In genomic region chr8:116798981-116799380, GRCm38 (mm10) we compare ENCODE assay signal across 16 mouse cellular contexts.
DNase-seq lines count a peak whose midpoint lies in the region; ATAC-seq and TF ChIP-seq lines count a peak whose summit lies in the region.
"Had no signal": no experiment of that assay in that cellular context is flagged by ENCODE, and none has a peak within 500 bp of the region (broad histone marks: within the 10 kb centered on the region; RNA-seq: fewer than 3 reads in every experiment).

No protein-coding gene starts in this region.

- no peak overlapping the region for H3K4me2 ChIP-seq in intestine, postnatal 0 days (replicated peaks; ENCODE audit: low read depth)
- H3K4me2 ChIP-seq in intestine, embryonic 16.5 days (ENCODE audit: low read depth, low read length): no peak overlapping the region
- H3K4me2 ChIP-seq in stomach, postnatal 0 days (replicated peaks; ENCODE audit: low read depth): no peak overlapping the region
- H3K4me2 ChIP-seq: embryonic facial prominence, embryonic 15.5 days; limb, embryonic 13.5 days; midbrain, embryonic 11.5 days had no signal

- no peaks in the 10 kb centered on the region for H3K36me3 ChIP-seq in intestine, postnatal 0 days (ENCODE audit: control insufficient read depth, insufficient read depth)
- no peaks in the 10 kb centered on the region for H3K36me3 ChIP-seq in intestine, embryonic 16.5 days (ENCODE audit: control insufficient read depth, insufficient read depth, low read length)
- H3K36me3 ChIP-seq in ES-E14 (ENCODE audit: control insufficient read depth, insufficient read depth, low read length, poor library complexity, severe bottlenecking): no peaks in the 10 kb centered on the region
- H3K36me3 ChIP-seq in stomach, postnatal 0 days (ENCODE audit: control insufficient read depth, insufficient read depth, low read length): no peaks in the 10 kb centered on the region
- H3K36me3 ChIP-seq: embryonic facial prominence, embryonic 15.5 days; limb, embryonic 13.5 days had no signal

- TF ChIP-seq EP300 in stomach, postnatal 0 days (optimal IDR thresholded peaks at IDR 0.05): no peak

- in situ Hi-C loops in ES-E14 (cut with MboI; ENCODE audit: low sequenced_read_pairs in 2 of 2, unreplicated experiment in 2 of 2): no loop called here

- no peak for ATAC-seq in intestine, postnatal 0 days
- ATAC-seq in intestine, embryonic 16.5 days: no peak
- no peak for ATAC-seq in stomach, postnatal 0 days (ENCODE audit: low FRiP score, low TSS enrichment)
- ATAC-seq: activated CD4-positive, CD25-positive, alpha-beta regulatory T cell, adult 4 months; forebrain, embryonic 14.5 days had no signal

- peaks cover 4% of the 10 kb centered on the region; the same call in 1 of the 2 replicates for H3K9me3 ChIP-seq in intestine, postnatal 0 days (ENCODE audit: control insufficient read depth)
- H3K9me3 ChIP-seq in intestine, embryonic 16.5 days (ENCODE audit: control insufficient read depth, low read length): 0 out of 2 replicates have a peak, but pooled peaks cover 3% of the 10 kb centered on the region
- H3K9me3 ChIP-seq in ES-E14 (ENCODE audit: control insufficient read depth, insufficient read depth, low read depth, low read length): no peaks in the 10 kb centered on the region
- H3K9me3 ChIP-seq in stomach, postnatal 0 days (ENCODE audit: control insufficient read depth, low read length): no peaks in the 10 kb centered on the region
- H3K9me3 ChIP-seq: embryonic facial prominence, embryonic 15.5 days had no signal

- WGBS in intestine, postnatal 0 days: 97% methylated on average over 4 of the region's 4 CpGs
- 94% methylated on average over 4 of the region's 4 CpGs for WGBS in intestine, embryonic 16.5 days
- WGBS in stomach, postnatal 0 days: 88% methylated on average over 4 of the region's 4 CpGs

- TF ChIP-seq CTCF in intestine, postnatal 0 days (IDR thresholded peaks at IDR 0.05; ENCODE audit: low read depth): peak; percentile 31
- TF ChIP-seq CTCF in stomach, postnatal 0 days (IDR thresholded peaks at IDR 0.05; ENCODE audit: low read depth): peak; percentile 34

- no peak overlapping the region for H3K27ac ChIP-seq in intestine, postnatal 0 days (ENCODE audit: low read depth, low read length)
- no peak overlapping the region for H3K27ac ChIP-seq in intestine, embryonic 16.5 days (ENCODE audit: low read length)
- no peak overlapping the region for H3K27ac ChIP-seq in ES-E14 (ENCODE audit: insufficient read depth, low read depth, low read length, poor library complexity, severe bottlenecking)
- no peak overlapping the region for H3K27ac ChIP-seq in stomach, postnatal 0 days (replicated peaks)
- H3K27ac ChIP-seq: embryonic facial prominence, embryonic 15.5 days; limb, embryonic 13.5 days had no signal

- DNase-seq in retina, postnatal 1 day: peak; percentile 17
- DNase-seq in retina, embryonic 14.5 days (ENCODE audit: low spot score): no peak
- DNase-seq in ES-E14 (ENCODE audit: low read depth, low spot score): peak; percentile 77
- DNase-seq in stomach, postnatal 0 days (ENCODE audit: low spot score): no peak
- no peak for DNase-seq in layer of hippocampus, adult 18-20 months (ENCODE audit: low spot score in 2 of 2)
- DNase-seq: cerebellum, adult 11 months; heart, postnatal 36 days; kidney, postnatal 25 days; lung, postnatal 14 days had no signal

- H3K27me3 ChIP-seq in intestine, postnatal 0 days (replicated peaks; ENCODE audit: control insufficient read depth, insufficient read depth, low read length): no peaks in the 10 kb centered on the region
- no peaks in the 10 kb centered on the region for H3K27me3 ChIP-seq in intestine, embryonic 16.5 days (replicated peaks; ENCODE audit: control insufficient read depth, insufficient read depth, low read length)
- no peaks in the 10 kb centered on the region for H3K27me3 ChIP-seq in stomach, postnatal 0 days (ENCODE audit: control insufficient read depth, insufficient read depth, low read length)
- H3K27me3 ChIP-seq: embryonic facial prominence, embryonic 15.5 days; limb, embryonic 13.5 days had no signal

- H3K4me3 ChIP-seq in intestine, postnatal 0 days (ENCODE audit: low read depth, low read length): no peak overlapping the region
- no peak overlapping the region for H3K4me3 ChIP-seq in intestine, embryonic 16.5 days (ENCODE audit: low read length)
- H3K4me3 ChIP-seq in ES-E14 (ENCODE audit: insufficient read depth in 1 of 2, low read depth in 1 of 2, low read length in 2 of 2, poor library complexity in 1 of 2, severe bottlenecking in 1 of 2): no peak overlapping the region
- H3K4me3 ChIP-seq in stomach, postnatal 0 days (ENCODE audit: low read depth, low read length): no peak overlapping the region
- H3K4me3 ChIP-seq: embryonic facial prominence, embryonic 15.5 days; limb, embryonic 13.5 days had no signal

- no peaks in the 10 kb centered on the region for H3K4me1 ChIP-seq in intestine, postnatal 0 days (replicated peaks; ENCODE audit: control insufficient read depth, insufficient read depth, low read length)
- 0 out of 2 replicates have a peak, but pooled peaks cover under 1% of the 10 kb centered on the region for H3K4me1 ChIP-seq in intestine, embryonic 16.5 days (ENCODE audit: control insufficient read depth, insufficient read depth, low read length)
- H3K4me1 ChIP-seq in ES-E14 (ENCODE audit: control insufficient read depth in 2 of 2, insufficient read depth in 2 of 2, low read length in 2 of 2, poor library complexity in 1 of 2): peaks cover 0 to 2% of the 10 kb centered on the region in 2 experiments; a peak in 1 of 4 replicates
- H3K4me1 ChIP-seq in stomach, postnatal 0 days (replicated peaks; ENCODE audit: control insufficient read depth, insufficient read depth): no peaks in the 10 kb centered on the region
- H3K4me1 ChIP-seq: embryonic facial prominence, embryonic 15.5 days; limb, embryonic 13.5 days had no signal

- no peak overlapping the region for H3K9ac ChIP-seq in intestine, postnatal 0 days (ENCODE audit: low read depth, low read length)
- H3K9ac ChIP-seq in intestine, embryonic 16.5 days (ENCODE audit: low read depth, low read length): no peak overlapping the region
- no peak overlapping the region for H3K9ac ChIP-seq in ES-E14 (ENCODE audit: insufficient read depth, low read depth, low read length, poor library complexity, severe bottlenecking)
- H3K9ac ChIP-seq in stomach, postnatal 0 days (ENCODE audit: low read length): no peak overlapping the region
- H3K9ac ChIP-seq: embryonic facial prominence, embryonic 15.5 days; limb, embryonic 13.5 days had no signal

TF ChIP-seq in ES-E14, 5 proteins besides CTCF, POLR2A, EP300 and RAD21:
- TF ChIP-seq HCFC1 (IDR thresholded peaks at IDR 0.05; ENCODE audit: borderline replicate concordance, insufficient read depth, low read length) (no peak), ZNF384 (IDR thresholded peaks at IDR 0.05; ENCODE audit: low read depth, low read length) (no peak), ZC3H11A (IDR thresholded peaks at IDR 0.05; ENCODE audit: borderline replicate concordance, low read depth, low read length) (no peak; the same call in 1 of the 2 replicates), CHD2 (IDR thresholded peaks at IDR 0.05; ENCODE audit: low read depth, low read length) (no peak), MAFK (IDR thresholded peaks at IDR 0.05; ENCODE audit: insufficient read depth, low read depth, low read length) (no peak)

Comparison
In these comparisons a context has a peak if more than half of its experiments do, and no peak if none do; other contexts are left out.
1. DNase-seq: peak in retina, postnatal 1 day (single experiment) and ES-E14 (single experiment); none in retina, embryonic 14.5 days (single experiment), stomach, postnatal 0 days (single experiment) and layer of hippocampus, adult 18-20 months (0 of 2).